21 mouse cellular contexts compared by ENCODE assay signal in genomic region chr12:25771856-25772255, GRCm38 (mm10).
DNase-seq lines count a peak whose midpoint lies in the region; ATAC-seq and TF ChIP-seq lines count a peak whose summit lies in the region.
"Had no signal": no experiment of that assay in that cellular context is flagged by ENCODE, and none has a peak within 500 bp of the region (broad histone marks: within the 10 kb centered on the region; RNA-seq: fewer than 3 reads in every experiment).

No protein-coding gene starts in this region.

- TF ChIP-seq CTCF in gastrocnemius, adult 2 months (IDR thresholded peaks at IDR 0.05) = no peak

- H3K27ac ChIP-seq in gastrocnemius, adult 2 months = no peak overlapping the region
- H3K27ac ChIP-seq in heart, embryonic 10.5 days = no peak overlapping the region
- H3K27ac ChIP-seq in embryonic facial prominence, embryonic 13.5 days = peak overlapping the region; percentile 51
- peak overlapping the region; percentile 59; the same call in 1 of the 2 replicates for H3K27ac ChIP-seq in embryonic facial prominence, embryonic 15.5 days (replicated peaks)
- no peak overlapping the region for H3K27ac ChIP-seq in forebrain, embryonic 14.5 days (ENCODE audit: low read depth, low read length)
- H3K27ac ChIP-seq in kidney, embryonic 16.5 days (ENCODE audit: low read length) = no peak overlapping the region
- H3K27ac ChIP-seq: forebrain, embryonic 12.5 days; hindbrain, embryonic 13.5 days; hindbrain, postnatal 0 days had no signal

- 82% methylated on average over 3 of the region's 3 CpGs for WGBS in heart, embryonic 10.5 days
- 54% methylated on average over 3 of the region's 3 CpGs for WGBS in embryonic facial prominence, embryonic 13.5 days
- 50% methylated on average over 3 of the region's 3 CpGs for WGBS in embryonic facial prominence, embryonic 15.5 days
- 91% methylated on average over 3 of the region's 3 CpGs for WGBS in forebrain, embryonic 14.5 days
- 84% methylated on average over 3 of the region's 3 CpGs for WGBS in kidney, embryonic 16.5 days

- no peak overlapping the region for H3K9ac ChIP-seq in embryonic facial prominence, embryonic 13.5 days
- H3K9ac ChIP-seq in embryonic facial prominence, embryonic 15.5 days = no peak overlapping the region
- no peak overlapping the region for H3K9ac ChIP-seq in forebrain, embryonic 14.5 days (ENCODE audit: low read length)
- no peak overlapping the region for H3K9ac ChIP-seq in kidney, embryonic 16.5 days (replicated peaks; ENCODE audit: low read length)
- H3K9ac ChIP-seq: forebrain, embryonic 12.5 days; forebrain, postnatal 0 days; hindbrain, embryonic 13.5 days had no signal

- no peaks in the 10 kb centered on the region for H3K9me3 ChIP-seq in heart, embryonic 10.5 days
- no peaks in the 10 kb centered on the region for H3K9me3 ChIP-seq in embryonic facial prominence, embryonic 13.5 days
- no peaks in the 10 kb centered on the region for H3K9me3 ChIP-seq in embryonic facial prominence, embryonic 15.5 days (replicated peaks)
- no peaks in the 10 kb centered on the region for H3K9me3 ChIP-seq in forebrain, embryonic 14.5 days (replicated peaks; ENCODE audit: control insufficient read depth, low read length)
- no peaks in the 10 kb centered on the region for H3K9me3 ChIP-seq in kidney, embryonic 16.5 days (ENCODE audit: low read length)
- H3K9me3 ChIP-seq: forebrain, embryonic 12.5 days; hindbrain, embryonic 13.5 days had no signal

- H3K27me3 ChIP-seq in heart, embryonic 10.5 days (ENCODE audit: insufficient read depth, poor library complexity, severe bottlenecking) = no peaks in the 10 kb centered on the region
- no peaks in the 10 kb centered on the region for H3K27me3 ChIP-seq in embryonic facial prominence, embryonic 13.5 days
- H3K27me3 ChIP-seq in embryonic facial prominence, embryonic 15.5 days = no peaks in the 10 kb centered on the region
- H3K27me3 ChIP-seq in forebrain, embryonic 14.5 days (replicated peaks; ENCODE audit: control insufficient read depth, insufficient read depth, low read length) = no peaks in the 10 kb centered on the region
- H3K27me3 ChIP-seq in kidney, embryonic 16.5 days (ENCODE audit: insufficient read depth, low read length) = no peaks in the 10 kb centered on the region
- H3K27me3 ChIP-seq: CH12.LX; forebrain, embryonic 12.5 days; hindbrain, embryonic 13.5 days; Patski had no signal

- no peaks in the 10 kb centered on the region for H3K36me3 ChIP-seq in heart, embryonic 10.5 days
- H3K36me3 ChIP-seq in embryonic facial prominence, embryonic 13.5 days = no peaks in the 10 kb centered on the region
- no peaks in the 10 kb centered on the region for H3K36me3 ChIP-seq in embryonic facial prominence, embryonic 15.5 days
- no peaks in the 10 kb centered on the region for H3K36me3 ChIP-seq in forebrain, embryonic 14.5 days (ENCODE audit: control insufficient read depth, insufficient read depth, low read length)
- no peaks in the 10 kb centered on the region for H3K36me3 ChIP-seq in kidney, embryonic 16.5 days (ENCODE audit: insufficient read depth, low read length)
- H3K36me3 ChIP-seq: forebrain, embryonic 12.5 days; hindbrain, embryonic 13.5 days had no signal

- peak; percentile 50 for DNase-seq in gastrocnemius, adult 2 months
- no peak for DNase-seq in gastrocnemius, postnatal 10 days
- DNase-seq in heart, adult 9 months (ENCODE audit: low spot score in 2 of 2) = peak; percentile 14 to 47
- DNase-seq in heart, embryonic 10.5 days (ENCODE audit: low spot score) = no peak
- no peak for DNase-seq in forebrain, embryonic 14.5 days (ENCODE audit: low spot score)
- DNase-seq: adrenal gland, postnatal 14 days; cerebellum, adult 11-12 months; cerebellum, adult 9-10 months; cerebellum, postnatal 25 days; forebrain, postnatal 0 days; kidney, adult 18-20 months had no signal

- no peak overlapping the region for H3K4me3 ChIP-seq in gastrocnemius, adult 2 months
- no peak overlapping the region for H3K4me3 ChIP-seq in heart, embryonic 10.5 days
- H3K4me3 ChIP-seq in embryonic facial prominence, embryonic 13.5 days = no peak overlapping the region
- no peak overlapping the region for H3K4me3 ChIP-seq in embryonic facial prominence, embryonic 15.5 days (replicated peaks)
- H3K4me3 ChIP-seq in forebrain, embryonic 14.5 days (ENCODE audit: low read depth, low read length) = no peak overlapping the region
- no peak overlapping the region for H3K4me3 ChIP-seq in kidney, embryonic 16.5 days (ENCODE audit: low read length)
- H3K4me3 ChIP-seq: forebrain, embryonic 12.5 days; hindbrain, embryonic 13.5 days had no signal

- intact Hi-C loops in gastrocnemius, adult 2 months (cut with DNase I) = no loop called here

- ATAC-seq in embryonic facial prominence, embryonic 13.5 days (ENCODE audit: insufficient number of reproducible peaks, insufficient read depth, low FRiP score, low TSS enrichment, low read depth) = no peak
- ATAC-seq in embryonic facial prominence, embryonic 15.5 days (ENCODE audit: insufficient number of reproducible peaks, low FRiP score, low TSS enrichment, low read depth) = no peak
- ATAC-seq in forebrain, embryonic 14.5 days = no peak
- no peak for ATAC-seq in kidney, embryonic 16.5 days (ENCODE audit: low FRiP score, low TSS enrichment)
- ATAC-seq: activated CD4-positive, CD25-positive, alpha-beta regulatory T cell, adult 4 months; forebrain, postnatal 0 days; hindbrain, postnatal 0 days; Patski had no signal

- no peak overlapping the region for H3K4me2 ChIP-seq in embryonic facial prominence, embryonic 13.5 days
- H3K4me2 ChIP-seq in embryonic facial prominence, embryonic 15.5 days (replicated peaks) = no peak overlapping the region
- H3K4me2 ChIP-seq in forebrain, embryonic 14.5 days (ENCODE audit: low read length) = no peak overlapping the region
- H3K4me2 ChIP-seq in kidney, embryonic 16.5 days (replicated peaks; ENCODE audit: low read depth, low read length) = no peak overlapping the region
- H3K4me2 ChIP-seq: forebrain, embryonic 12.5 days; heart, embryonic 11.5 days; hindbrain, embryonic 13.5 days had no signal

- H3K4me1 ChIP-seq in heart, embryonic 10.5 days = no peaks in the 10 kb centered on the region
- peaks cover 21% of the 10 kb centered on the region for H3K4me1 ChIP-seq in embryonic facial prominence, embryonic 13.5 days
- peaks cover 9% of the 10 kb centered on the region; the same call in 1 of the 2 replicates for H3K4me1 ChIP-seq in embryonic facial prominence, embryonic 15.5 days
- peaks cover 3% of the 10 kb centered on the region; the same call in 1 of the 2 replicates for H3K4me1 ChIP-seq in forebrain, embryonic 14.5 days (ENCODE audit: control insufficient read depth, insufficient read depth, low read length)
- no peaks in the 10 kb centered on the region for H3K4me1 ChIP-seq in kidney, embryonic 16.5 days (ENCODE audit: insufficient read depth, low read length)

Comparison
In these comparisons a context has a peak if more than half of its experiments do, and no peak if none do; other contexts are left out.
1. DNase-seq: peak in gastrocnemius, adult 2 months (single experiment) and heart, adult 9 months (2 of 2); none in gastrocnemius, postnatal 10 days (single experiment), heart, embryonic 10.5 days (single experiment) and forebrain, embryonic 14.5 days (single experiment).
2. H3K27ac ChIP-seq: peak in embryonic facial prominence, embryonic 13.5 days (single experiment) and embryonic facial prominence, embryonic 15.5 days (single experiment); none in gastrocnemius, adult 2 months (single experiment), heart, embryonic 10.5 days (single experiment), forebrain, embryonic 14.5 days (single experiment) and kidney, embryonic 16.5 days (single experiment).